Mouse (Mus musculus): Measurements from ENCODE around the gene Hilpda. TPM values are rescaled to one million over a fixed set of nuclear protein-coding genes. Genes with fewer than 3 reads are reported as not detected.

Hilpda gene
- total and polyA plus RNA-seq, 3 experiments: 16.3 to 36.0 (median 31.1) TPM

DNA sequence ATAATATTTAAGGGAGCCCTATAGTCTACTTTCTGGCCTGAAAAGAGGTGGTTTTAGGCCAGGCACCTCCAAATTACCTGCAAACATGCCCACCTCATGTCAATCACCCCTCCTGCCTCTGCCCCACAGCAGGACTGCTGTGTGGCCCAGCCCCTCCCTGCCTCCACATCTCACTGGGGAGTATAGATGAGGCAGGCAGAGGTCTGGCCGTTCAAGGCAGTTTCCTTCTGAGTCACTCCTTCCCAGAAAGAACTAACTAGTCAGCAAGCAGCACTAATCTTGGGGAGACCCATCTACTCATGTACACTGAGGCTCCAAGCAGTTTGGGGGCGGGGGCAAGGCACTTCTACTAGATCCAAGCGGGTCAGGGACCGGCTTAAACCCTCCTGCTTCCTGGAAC, 25.2 kb upstream of the Hilpda start:
- DNase-seq (ENCODE audit: low spot score) (no peak), ATAC-seq (ENCODE audit: extremely low read depth, insufficient number of reproducible peaks, low FRiP score, poor library complexity, severe bottlenecking) (no peak)
- H3K27me3 ChIP-seq (ENCODE audit: insufficient read depth, low read length): peaks cover 33% of the 10 kb centered on the region
- no peak for TF ChIP-seq CTCF (IDR thresholded peaks at IDR 0.05; ENCODE audit: low read depth, low read length)
- no peak for TF ChIP-seq GATA1 (IDR thresholded peaks at IDR 0.05; ENCODE audit: borderline replicate concordance, low read length)
- TF ChIP-seq POLR2AphosphoS5 (IDR thresholded peaks at IDR 0.05; ENCODE audit: insufficient replicate concordance, low read depth, low read length): no peak
- TF ChIP-seq TAL1 (conservative IDR thresholded peaks at IDR 0.05; ENCODE audit: low read depth, low read length): no peak
- TF ChIP-seq GATA2 (IDR thresholded peaks at IDR 0.05; ENCODE audit: borderline replicate concordance, low read depth, low read length): no peak
- H3K4me3 ChIP-seq (ENCODE audit: low read depth, low read length): no peak overlapping the region
- H3K4me1 ChIP-seq (ENCODE audit: insufficient read depth, low read depth, low read length): no peaks in the 10 kb centered on the region
- H3K9me3 ChIP-seq (replicated peaks): no peaks in the 10 kb centered on the region
- no peaks in the 10 kb centered on the region for H3K36me3 ChIP-seq (replicated peaks)

DNA sequence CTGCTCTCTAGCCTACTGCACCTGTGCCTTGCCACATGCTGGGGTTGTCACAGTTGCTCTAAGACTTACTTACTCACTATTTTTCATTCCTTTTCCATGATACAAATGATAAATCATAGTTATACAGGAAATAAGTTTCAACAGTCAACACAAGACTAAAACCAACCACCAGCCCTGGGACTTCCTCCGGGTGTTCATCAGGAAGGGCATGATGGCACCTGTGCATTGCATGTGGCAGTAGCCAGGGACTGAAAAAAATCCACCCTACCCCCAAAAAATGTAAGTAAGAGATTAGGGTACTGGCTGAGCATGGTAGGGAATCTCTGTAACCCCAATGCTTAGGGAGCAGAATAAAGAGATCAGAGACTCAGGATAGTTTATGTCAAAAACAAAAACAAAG, 12.9 kb upstream of the Hilpda start:
- TF ChIP-seq GATA1 (IDR thresholded peaks at IDR 0.05; ENCODE audit: borderline replicate concordance, low read length) (no peak), CTCF (IDR thresholded peaks at IDR 0.05; ENCODE audit: low read depth, low read length) (no peak), POLR2AphosphoS5 (IDR thresholded peaks at IDR 0.05; ENCODE audit: insufficient replicate concordance, low read depth, low read length) (no peak), TAL1 (conservative IDR thresholded peaks at IDR 0.05; ENCODE audit: low read depth, low read length) (no peak), GATA2 (IDR thresholded peaks at IDR 0.05; ENCODE audit: borderline replicate concordance, low read depth, low read length) (no peak)
- H3K36me3 ChIP-seq (replicated peaks): no peaks in the 10 kb centered on the region

DNA sequence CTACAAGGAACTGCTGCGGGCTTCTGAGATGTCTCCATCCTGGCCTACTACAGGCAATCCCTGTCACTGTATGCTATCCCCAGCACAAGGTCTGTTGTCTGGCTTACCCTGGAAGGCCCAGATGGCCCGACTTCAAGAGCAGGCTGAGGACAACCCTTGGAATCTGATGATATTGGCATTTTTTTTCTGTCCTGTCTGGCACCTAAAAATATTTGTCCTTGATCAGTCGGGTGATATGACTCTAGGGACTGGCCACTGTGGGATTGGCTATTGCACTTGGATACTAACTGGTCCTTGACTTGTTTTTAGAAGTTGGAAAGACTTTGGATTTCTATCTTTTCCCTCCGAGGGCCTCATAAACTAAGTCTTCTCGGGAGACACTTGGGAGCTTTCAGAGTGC, 10.5 kb upstream of the Hilpda start:
- Histone ChIP-seq H3K27me3 (ENCODE audit: insufficient read depth, low read length) (peaks cover 65% of the 10 kb centered on the region), H3K4me3 (ENCODE audit: low read depth, low read length) (no peak overlapping the region), H3K4me1 (ENCODE audit: insufficient read depth, low read depth, low read length) (no peaks in the 10 kb centered on the region), H3K9me3 (replicated peaks) (no peaks in the 10 kb centered on the region), H3K36me3 (replicated peaks) (no peaks in the 10 kb centered on the region)
- TF ChIP-seq GATA2 (IDR thresholded peaks at IDR 0.05; ENCODE audit: borderline replicate concordance, low read depth, low read length): no peak
- TF ChIP-seq TAL1 (conservative IDR thresholded peaks at IDR 0.05; ENCODE audit: low read depth, low read length): no peak
- TF ChIP-seq GATA1 (IDR thresholded peaks at IDR 0.05; ENCODE audit: borderline replicate concordance, low read length): no peak
- no peak for TF ChIP-seq CTCF (IDR thresholded peaks at IDR 0.05; ENCODE audit: low read depth, low read length)
- no peak for TF ChIP-seq POLR2AphosphoS5 (IDR thresholded peaks at IDR 0.05; ENCODE audit: insufficient replicate concordance, low read depth, low read length)
- ATAC-seq (ENCODE audit: extremely low read depth, insufficient number of reproducible peaks, low FRiP score, poor library complexity, severe bottlenecking) (no peak), DNase-seq (ENCODE audit: low spot score) (no peak)

More for the DNA sequence above, 12.9 kb upstream of the Hilpda start:
- ATAC-seq (ENCODE audit: extremely low read depth, insufficient number of reproducible peaks, low FRiP score, poor library complexity, severe bottlenecking) (no peak), DNase-seq (ENCODE audit: low spot score) (no peak)
- H3K4me1 ChIP-seq (ENCODE audit: insufficient read depth, low read depth, low read length): no peaks in the 10 kb centered on the region
- no peak overlapping the region for H3K4me3 ChIP-seq (ENCODE audit: low read depth, low read length)
- peaks cover 50% of the 10 kb centered on the region for H3K27me3 ChIP-seq (ENCODE audit: insufficient read depth, low read length)
- H3K9me3 ChIP-seq (replicated peaks): no peaks in the 10 kb centered on the region

DNA sequence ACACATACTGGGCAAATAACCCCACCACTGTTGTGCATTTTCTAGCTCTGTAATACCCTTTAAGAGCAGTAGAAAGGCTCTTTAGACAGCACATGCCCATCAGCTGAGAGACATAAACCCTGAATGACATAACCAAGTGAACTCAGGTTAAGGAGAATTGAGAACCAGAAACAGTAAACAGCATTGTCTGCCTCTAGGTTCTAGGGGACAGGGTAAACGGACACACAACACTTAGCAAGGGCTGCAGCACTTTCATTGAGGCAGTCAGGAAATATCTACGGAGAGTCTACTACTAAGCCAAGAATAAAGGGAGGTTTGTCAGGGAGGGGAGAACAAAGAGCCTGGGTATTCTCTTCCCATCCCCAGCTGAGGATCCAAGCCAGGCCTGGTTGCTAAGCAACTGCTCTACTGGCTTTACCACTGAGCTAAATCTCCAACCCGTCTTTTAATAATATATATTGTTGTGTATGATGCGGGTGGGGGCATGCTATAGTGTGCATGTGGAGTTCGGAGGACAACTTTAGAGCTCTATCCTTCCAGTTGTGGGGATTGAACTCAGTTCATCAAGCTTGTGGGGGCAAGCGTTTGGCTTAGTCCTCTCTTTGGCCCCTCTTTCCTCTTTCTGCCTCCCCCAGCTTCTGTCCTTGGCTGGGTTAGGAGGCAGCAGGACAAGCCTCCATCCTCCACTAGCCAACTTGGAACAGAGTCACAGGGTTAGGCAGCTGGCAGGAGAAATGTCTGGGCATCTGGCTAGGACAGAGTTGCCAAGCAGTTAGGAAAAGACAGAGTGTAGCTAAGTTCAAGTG, 8.4 kb upstream of the Hilpda start:
- Histone ChIP-seq H3K9me3 (replicated peaks) (no peaks in the 10 kb centered on the region), H3K36me3 (replicated peaks) (no peaks in the 10 kb centered on the region), H3K27me3 (ENCODE audit: insufficient read depth, low read length) (peaks cover 67% of the 10 kb centered on the region), H3K4me1 (ENCODE audit: insufficient read depth, low read depth, low read length) (no peaks in the 10 kb centered on the region), H3K4me3 (ENCODE audit: low read depth, low read length) (no peak overlapping the region)
- ATAC-seq (ENCODE audit: extremely low read depth, insufficient number of reproducible peaks, low FRiP score, poor library complexity, severe bottlenecking) (no peak), DNase-seq (ENCODE audit: low spot score) (no peak)
- TF ChIP-seq POLR2AphosphoS5 (IDR thresholded peaks at IDR 0.05; ENCODE audit: insufficient replicate concordance, low read depth, low read length) (no peak), TAL1 (conservative IDR thresholded peaks at IDR 0.05; ENCODE audit: low read depth, low read length) (no peak), CTCF (IDR thresholded peaks at IDR 0.05; ENCODE audit: low read depth, low read length) (no peak), GATA1 (IDR thresholded peaks at IDR 0.05; ENCODE audit: borderline replicate concordance, low read length) (no peak), GATA2 (IDR thresholded peaks at IDR 0.05; ENCODE audit: borderline replicate concordance, low read depth, low read length) (no peak)

DNA sequence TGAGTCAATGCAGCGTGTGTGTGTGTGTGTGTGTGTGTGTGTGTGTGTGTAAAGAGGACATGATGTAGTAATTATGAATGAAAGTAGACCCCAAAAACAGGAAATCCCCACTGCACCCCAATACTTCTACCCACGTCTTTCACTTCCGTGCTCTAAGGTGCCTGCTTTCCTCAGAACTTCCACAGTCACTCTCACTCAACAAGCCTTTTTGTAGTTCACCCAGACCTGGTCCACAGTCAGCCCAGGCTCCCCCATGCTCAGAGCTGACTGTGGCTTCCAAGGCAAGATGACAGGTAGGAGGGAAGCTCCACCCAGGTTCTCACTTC, 7.9 kb upstream of the Hilpda start:
- DNase-seq (ENCODE audit: low spot score): no peak
- no peaks in the 10 kb centered on the region for H3K36me3 ChIP-seq (replicated peaks)
- no peaks in the 10 kb centered on the region for H3K9me3 ChIP-seq (replicated peaks)
- peaks cover 65% of the 10 kb centered on the region for H3K27me3 ChIP-seq (ENCODE audit: insufficient read depth, low read length)
- H3K4me1 ChIP-seq (ENCODE audit: insufficient read depth, low read depth, low read length): no peaks in the 10 kb centered on the region
- ATAC-seq (ENCODE audit: extremely low read depth, insufficient number of reproducible peaks, low FRiP score, poor library complexity, severe bottlenecking): no peak
- H3K4me3 ChIP-seq (ENCODE audit: low read depth, low read length): no peak overlapping the region
- TF ChIP-seq GATA2 (IDR thresholded peaks at IDR 0.05; ENCODE audit: borderline replicate concordance, low read depth, low read length) (no peak), GATA1 (IDR thresholded peaks at IDR 0.05; ENCODE audit: borderline replicate concordance, low read length) (no peak), POLR2AphosphoS5 (IDR thresholded peaks at IDR 0.05; ENCODE audit: insufficient replicate concordance, low read depth, low read length) (no peak), TAL1 (conservative IDR thresholded peaks at IDR 0.05; ENCODE audit: low read depth, low read length) (no peak), CTCF (IDR thresholded peaks at IDR 0.05; ENCODE audit: low read depth, low read length) (no peak)

DNA sequence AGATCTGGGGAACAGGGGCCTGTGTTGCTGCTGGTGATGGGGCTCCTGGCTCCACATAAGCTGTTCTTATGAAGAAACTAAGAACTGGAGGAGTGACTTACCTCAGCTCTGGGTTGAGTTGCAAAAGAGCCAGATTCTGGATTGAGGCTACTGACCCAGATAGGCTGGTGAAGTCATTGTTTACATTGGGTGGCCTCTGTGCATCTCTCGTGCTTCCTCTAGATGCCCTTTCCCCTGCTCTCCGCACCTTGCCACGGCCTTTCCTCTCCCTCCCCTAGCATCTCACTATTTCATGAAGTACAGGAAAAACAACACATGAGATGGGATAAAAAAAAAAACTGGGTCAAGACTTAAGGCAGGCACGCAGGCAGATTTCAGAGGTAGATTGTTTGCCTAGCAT, 5.4 kb upstream of the Hilpda start:
- H3K9me3 ChIP-seq (replicated peaks): no peaks in the 10 kb centered on the region
- H3K36me3 ChIP-seq (replicated peaks): no peaks in the 10 kb centered on the region
- H3K4me1 ChIP-seq (ENCODE audit: insufficient read depth, low read depth, low read length): peaks cover 4% of the 10 kb centered on the region
- TF ChIP-seq TAL1 (conservative IDR thresholded peaks at IDR 0.05; ENCODE audit: low read depth, low read length) (no peak), GATA2 (IDR thresholded peaks at IDR 0.05; ENCODE audit: borderline replicate concordance, low read depth, low read length) (no peak), CTCF (IDR thresholded peaks at IDR 0.05; ENCODE audit: low read depth, low read length) (no peak), POLR2AphosphoS5 (IDR thresholded peaks at IDR 0.05; ENCODE audit: insufficient replicate concordance, low read depth, low read length) (no peak), GATA1 (IDR thresholded peaks at IDR 0.05; ENCODE audit: borderline replicate concordance, low read length) (no peak)
- no peak for DNase-seq (ENCODE audit: low spot score)
- peaks cover 51% of the 10 kb centered on the region for H3K27me3 ChIP-seq (ENCODE audit: insufficient read depth, low read length)
- ATAC-seq (ENCODE audit: extremely low read depth, insufficient number of reproducible peaks, low FRiP score, poor library complexity, severe bottlenecking): no peak
- no peak overlapping the region for H3K4me3 ChIP-seq (ENCODE audit: low read depth, low read length)

All from G1E (cell line).